Mouse (Mus musculus): ENCODE data around the gene Atcay. TPM values are rescaled to one million over a fixed set of nuclear protein-coding genes. Genes with fewer than 3 reads are reported as not detected.
A peak's percentile ranks its signal among the peaks of the same experiment; 100 is the strongest.
"Not testable (repeated sequence)": the region's sequence is repeated elsewhere in the genome, so short reads cannot be mapped to it uniquely, and the experiment has no call there.

The Atcay gene
- total RNA-seq, 2 experiments from 2014 or later: 0.24 to 0.30 TPM

- DNase-seq: no peak
- intact Hi-C loops (cut with DNase I): no loop called here
These were observed 13.5 kb upstream of the Atcay start for GRCm38 (mm10) chr10:81244146-81244545.

GRCm38 (mm10) chr10:81242021-81242420, 11.4 kb upstream of the Atcay start:
- intact Hi-C loops (cut with DNase I): no loop called here
- DNase-seq: no peak

GRCm38 (mm10) chr10:81240876-81241275, 10.2 kb upstream of the Atcay start:
- peak in 1 of 2 experiments; percentile 74 for DNase-seq
- intact Hi-C loops (cut with DNase I): no loop called here

GRCm38 (mm10) chr10:81238618-81239017, 8.0 kb upstream of the Atcay start:
- DNase-seq: no peak
- intact Hi-C loops (cut with DNase I): no loop called here

GRCm38 (mm10) chr10:81236471-81237268, 6.0 kb upstream of the Atcay start:
- intact Hi-C loops (cut with DNase I): no loop called here
- DNase-seq: no peak

GRCm38 (mm10) chr10:81234206-81234605, 3.6 kb upstream of the Atcay start:
- no peak for DNase-seq
- intact Hi-C loops (cut with DNase I): no loop called here

- intact Hi-C loops (cut with DNase I): no loop called here
- DNase-seq: no peak
These were observed 2.6 kb upstream of the Atcay start for GRCm38 (mm10) chr10:81233226-81233585.

- intact Hi-C loops (cut with DNase I): no loop called here
- peak; percentile 86 to 89 for DNase-seq
These were observed 2.1 kb upstream of the Atcay start, which contains the start of gene Zfr2 for GRCm38 (mm10) chr10:81232580-81233225. Zfr2 (plus strand) TSS chr10:81233155.

- DNase-seq: no peak
- intact Hi-C loops (cut with DNase I): no loop called here
These were observed 803 bp upstream of the Atcay start for GRCm38 (mm10) chr10:81231436-81231835.

GRCm38 (mm10) chr10:81229735-81230437, 747 bp downstream of the Atcay start:
- intact Hi-C loops (cut with DNase I): no loop called here
- no peak for DNase-seq

- intact Hi-C loops (cut with DNase I); DNase-seq: not testable (repeated sequence)
These were observed 6.9 kb downstream of the Atcay start for GRCm38 (mm10) chr10:81223731-81224130.

- DNase-seq: no peak
- intact Hi-C loops (cut with DNase I): no loop called here
These were observed 9.1 kb downstream of the Atcay start for GRCm38 (mm10) chr10:81221402-81222015.

- intact Hi-C loops (cut with DNase I): loop anchor here (1.0 kb wide), 1 partner anchor 20 kb away; no protein-coding TSS in a partner anchor
- peak; percentile 75 to 84 for DNase-seq
These were observed 12.7 kb downstream of the Atcay start for GRCm38 (mm10) chr10:81217964-81218363.

- intact Hi-C loops (cut with DNase I): not testable (repeated sequence)
- peak in 1 of 2 experiments; percentile 44 for DNase-seq
These were observed 13.4 kb downstream of the Atcay start for GRCm38 (mm10) chr10:81217267-81217666.

- DNase-seq: no peak
- intact Hi-C loops (cut with DNase I): no loop called here
These were observed 13.8 kb downstream of the Atcay start for GRCm38 (mm10) chr10:81216810-81217209.

GRCm38 (mm10) chr10:81216260-81216659, 14.4 kb downstream of the Atcay start:
- intact Hi-C loops (cut with DNase I): no loop called here
- no peak for DNase-seq

- intact Hi-C loops (cut with DNase I): no loop called here
- DNase-seq: peak in 1 of 2 experiments; percentile 43
These were observed 20.5 kb downstream of the Atcay start for GRCm38 (mm10) chr10:81210154-81210553.

- intact Hi-C loops (cut with DNase I): no loop called here
- DNase-seq: peak in 1 of 2 experiments; percentile 21
These were observed 26.5 kb downstream of the Atcay start for GRCm38 (mm10) chr10:81204137-81204536.

- intact Hi-C loops (cut with DNase I): no loop called here
- peak; percentile 38 to 48 for DNase-seq
These were observed 27.5 kb downstream of the Atcay start for GRCm38 (mm10) chr10:81202978-81203720.

Data from heart, postnatal 10 days (tissue).